Mouse (Mus musculus) bone marrow, adult 2 months (tissue): ENCODE results near the gene Prkar2b.

ENCODE experiments used
- CTCF ChIP-seq: fragments of 200-500 bp; IDR thresholded peaks from 2 replicates; pipeline ENCODE4 v1.5.1; 2011; ENCODE audit warnings: low read length, control low read depth; ENCODE audit not compliant: control insufficient read depth, insufficient read depth
- POLR2A ChIP-seq: fragments of 200-500 bp; IDR thresholded peaks from 2 replicates; pipeline ENCODE4 v1.6.1; 2011; ENCODE audit warnings: low read depth, mild to moderate bottlenecking, control low read depth, low read length, borderline replicate concordance; ENCODE audit not compliant: control insufficient read depth

- TF ChIP-seq CTCF (no peak), POLR2A (no peak)
These were observed 53.5 kb downstream of the Prkar2b start for GRCm38 (mm10) chr12:32007646-32008045.
